Mouse (Mus musculus) liver, adult 2 months (tissue): Measurements from ENCODE around the gene Nr1i3. TPM values are rescaled to one million over a fixed set of nuclear protein-coding genes. Genes with fewer than 3 reads are reported as not detected.

Experiments
- DNase-seq: peaks from one replicate; pipeline ENCODE4 v3.0.0-alpha.2; 2011; ENCODE audit warnings: low read depth, low spot score; ENCODE audit errors: extremely low read depth
- H3K27ac ChIP-seq: fragments of 200-500 bp; replicated peaks from 2 replicates; pipeline ENCODE4 v1.5.1; 2012; ENCODE audit warnings: low read depth, mild to moderate bottlenecking, control low read depth, inconsistent platforms, low read length; ENCODE audit not compliant: insufficient read depth
- H3K27me3 ChIP-seq: fragments of 200-500 bp; 2 replicates; pipeline ENCODE4 v1.6.1; 2012; ENCODE audit warnings: mild to moderate bottlenecking, moderate library complexity, low read length, inconsistent platforms; ENCODE audit not compliant: control insufficient read depth, insufficient read depth
- H3K36me3 ChIP-seq: fragments of 200-500 bp; 2 replicates; pipeline ENCODE4 v1.6.1; 2012; ENCODE audit warnings: low read length, inconsistent platforms; ENCODE audit not compliant: control insufficient read depth, insufficient read depth
- H3K4me1 ChIP-seq: fragments of 200-500 bp; 2 replicates; pipeline ENCODE4 v1.6.1; 2011; ENCODE audit warnings: low read length; ENCODE audit not compliant: control insufficient read depth, insufficient read depth
- H3K4me3 ChIP-seq: fragments of 200-500 bp; 2 replicates; pipeline ENCODE4 v1.5.1; 2011; ENCODE audit warnings: low read depth, mild to moderate bottlenecking, control low read depth, low read length, moderate library complexity; ENCODE audit not compliant: insufficient read depth
- H3K79me2 ChIP-seq: fragments of 200-500 bp; 2 replicates; pipeline ENCODE4 v1.6.1; 2012; ENCODE audit warnings: inconsistent platforms, mild to moderate bottlenecking, low read length, moderate library complexity; ENCODE audit not compliant: control insufficient read depth, insufficient read depth
- H3K9ac ChIP-seq: fragments of 200-500 bp; 2 replicates; pipeline ENCODE4 v1.6.1; 2012; ENCODE audit warnings: low read depth, mild to moderate bottlenecking, control low read depth, inconsistent platforms, low read length
- CTCF ChIP-seq: fragments of 200-500 bp; IDR thresholded peaks from 2 replicates; pipeline ENCODE4 v1.5.1; 2011; ENCODE audit warnings: low read depth, low read length, control low read depth
- POLR2A ChIP-seq: fragments of 200-500 bp; IDR thresholded peaks from 2 replicates; pipeline ENCODE4 v1.6.1; 2011; ENCODE audit warnings: low read length, control low read depth; ENCODE audit not compliant: insufficient read depth; ENCODE audit errors: extremely low read depth
- WGBS: fragments of 180-500 bp; shearing (Covaris S2); methylation state at CpG from one replicate; pipeline ENCODE4 v1.1.7; 2018; 5-methylcytosine and 5-hydroxymethylcytosine counted together
- polyA plus RNA-seq: library from polyadenylated mRNA; depleted of rRNA; stranded (reverse); fragments of >200 nt; gene quantifications from 2 replicates; pipeline ENCODE4 v1.2.3, GENCODE M21; 2012
- total RNA-seq: library from RNA; depleted of rRNA; stranded (reverse); fragments of >200 nt; gene quantifications from 2 replicates; pipeline ENCODE4 v1.2.3, GENCODE M21; 2014

Gene Nr1i3
- total and polyA plus RNA-seq, 2 experiments: 229 to 264 TPM

DNA sequence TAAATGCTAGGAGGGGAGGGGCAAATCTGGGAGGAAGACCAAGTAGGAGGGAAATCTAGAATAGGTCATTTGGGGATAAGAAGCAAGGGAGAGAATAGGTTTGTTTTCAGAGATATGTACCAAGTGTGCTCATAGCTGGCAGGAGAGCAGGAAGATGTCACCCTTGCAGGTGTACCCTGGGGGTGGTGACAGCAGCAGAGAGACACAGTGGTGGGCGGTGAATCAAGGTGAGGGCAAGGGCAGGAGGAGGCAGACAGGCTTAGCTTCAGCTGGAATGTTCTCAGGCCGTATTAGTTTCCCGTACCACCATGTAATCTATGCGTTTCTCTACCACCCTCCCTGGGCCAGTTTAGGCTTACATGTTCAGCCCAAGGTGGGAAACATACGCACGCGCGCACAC, 41.0 kb upstream of the Nr1i3 start:
- no peak for DNase-seq
- TF ChIP-seq POLR2A: no peak
- no peak for TF ChIP-seq CTCF
- Histone ChIP-seq H3K4me3 (no peak overlapping the region), H3K27me3 (no peaks in the 10 kb centered on the region), H3K79me2 (no peaks in the 10 kb centered on the region), H3K27ac (no peak overlapping the region), H3K9ac (no peak overlapping the region), H3K36me3 (no peaks in the 10 kb centered on the region), H3K4me1 (peaks cover 11% of the 10 kb centered on the region)
- 98% methylated on average over 8 of the region's 8 CpGs for WGBS

DNA sequence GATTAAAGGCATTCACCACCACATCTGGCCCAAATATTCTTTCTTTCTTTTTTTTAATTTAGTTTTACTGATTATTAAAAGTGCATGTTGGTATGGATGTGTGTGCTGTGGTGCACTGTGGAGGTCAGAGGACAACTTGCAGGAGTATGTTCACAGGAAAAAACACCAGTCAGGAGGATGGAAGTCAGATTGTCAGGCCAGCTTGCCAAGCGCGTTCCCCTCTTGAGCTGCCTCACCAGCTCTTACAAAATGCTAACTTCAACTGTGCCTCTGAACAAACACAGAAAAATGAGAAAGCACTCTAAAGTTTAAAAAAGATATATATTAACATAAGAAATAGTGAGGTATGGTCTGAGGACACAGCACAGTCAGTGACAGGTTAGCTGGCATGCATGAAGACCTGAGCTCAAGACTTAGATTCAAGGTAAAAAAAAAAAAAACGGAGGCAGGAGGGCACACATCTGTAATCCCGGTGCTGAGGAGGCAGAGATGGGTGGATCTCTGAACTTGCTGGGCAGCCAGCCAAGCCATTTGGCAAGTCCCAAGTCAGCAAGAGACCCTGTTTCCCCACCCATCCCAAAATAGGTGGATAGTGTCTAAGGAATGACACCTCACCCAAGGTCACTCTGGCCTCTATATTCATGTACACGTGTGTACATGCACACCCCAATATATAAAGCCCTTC, 34.1 kb upstream of the Nr1i3 start:
- no peaks in the 10 kb centered on the region for H3K79me2 ChIP-seq
- H3K27me3 ChIP-seq: no peaks in the 10 kb centered on the region
- H3K4me3 ChIP-seq: no peak overlapping the region
- no peak overlapping the region for H3K9ac ChIP-seq
- peaks cover 3% of the 10 kb centered on the region; the same call in 1 of the 2 replicates for H3K4me1 ChIP-seq
- DNase-seq: no peak
- no peaks in the 10 kb centered on the region for H3K36me3 ChIP-seq
- TF ChIP-seq CTCF: no peak
- TF ChIP-seq POLR2A: no peak
- 27% methylated on average over 5 of the region's 5 CpGs for WGBS
- H3K27ac ChIP-seq: no peak overlapping the region

DNA sequence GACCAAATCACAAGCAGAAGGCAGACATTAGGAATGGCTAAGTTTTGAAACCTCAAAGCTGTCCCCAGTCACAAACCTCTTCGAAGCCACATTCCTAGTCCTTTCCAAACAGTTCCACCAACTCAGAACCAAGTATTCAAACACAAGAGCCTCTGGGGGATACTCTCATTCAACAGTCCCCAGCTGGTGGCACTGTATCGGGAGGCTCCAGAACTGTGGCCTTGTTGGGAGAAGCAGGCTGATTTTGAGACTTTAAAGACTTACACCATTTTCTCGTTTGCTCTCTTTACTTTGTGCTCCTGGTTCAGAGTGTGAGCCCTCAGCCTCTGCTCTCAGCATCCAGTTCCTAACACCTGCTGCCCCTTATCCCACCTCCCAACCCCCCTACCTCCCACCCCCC, 30.7 kb upstream of the Nr1i3 start:
- Histone ChIP-seq H3K4me3 (no peak overlapping the region), H3K36me3 (no peaks in the 10 kb centered on the region), H3K27me3 (no peaks in the 10 kb centered on the region), H3K27ac (no peak overlapping the region), H3K79me2 (0 out of 2 replicates have a peak, but pooled peaks cover 4% of the 10 kb centered on the region), H3K9ac (no peak overlapping the region), H3K4me1 (peaks cover 3% of the 10 kb centered on the region; the same call in 1 of the 2 replicates)
- 93% methylated on average over 3 of the region's 3 CpGs for WGBS
- no peak for DNase-seq
- TF ChIP-seq CTCF: no peak
- no peak for TF ChIP-seq POLR2A

DNA sequence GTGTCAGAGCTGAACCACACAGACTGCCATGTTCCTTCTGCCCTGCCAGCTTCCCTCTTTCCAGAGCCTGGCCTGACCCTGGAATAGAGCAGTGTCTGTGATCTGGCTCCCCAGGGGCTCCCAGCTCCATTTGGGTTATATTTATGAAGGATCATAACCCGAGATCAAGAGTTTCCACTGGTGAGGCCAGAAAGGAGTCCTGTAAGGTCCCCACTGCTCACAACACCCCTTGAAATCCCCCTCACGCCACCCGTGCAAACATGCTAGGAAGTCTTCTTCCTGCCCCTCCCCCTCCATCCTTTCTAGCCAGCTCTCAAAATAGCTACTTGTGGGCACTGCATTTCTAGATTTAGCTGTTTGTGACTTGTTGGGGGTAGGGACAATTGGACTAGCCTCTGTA, 30.1 kb upstream of the Nr1i3 start:
- H3K4me3 ChIP-seq: no peak overlapping the region
- peaks cover 3% of the 10 kb centered on the region; the same call in 1 of the 2 replicates for H3K4me1 ChIP-seq
- no peak overlapping the region for H3K27ac ChIP-seq
- H3K79me2 ChIP-seq: 0 out of 2 replicates have a peak, but pooled peaks cover 4% of the 10 kb centered on the region
- no peaks in the 10 kb centered on the region for H3K36me3 ChIP-seq
- TF ChIP-seq POLR2A (no peak), CTCF (no peak)
- no peaks in the 10 kb centered on the region for H3K27me3 ChIP-seq
- no peak overlapping the region for H3K9ac ChIP-seq
- DNase-seq: no peak
- WGBS: 73% methylated on average over 3 of the region's 3 CpGs

DNA sequence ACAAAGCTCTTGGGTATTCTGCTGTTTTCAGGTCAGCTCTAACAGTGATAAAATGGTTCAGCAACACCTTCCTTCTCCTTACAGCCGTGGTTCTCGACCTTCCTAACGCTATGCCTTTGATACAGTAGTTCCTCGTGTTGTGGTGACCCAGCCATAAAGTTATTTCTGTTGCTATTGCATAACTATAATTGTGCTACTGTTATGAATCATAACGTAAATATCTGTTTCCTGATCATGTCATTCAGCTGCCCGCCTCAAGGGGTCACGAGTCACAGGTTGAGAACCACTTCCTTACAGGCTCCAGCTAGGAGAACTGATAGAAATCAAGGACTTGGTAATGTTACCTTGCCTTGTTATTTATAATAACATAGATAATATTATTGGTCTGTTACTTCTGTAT, 29.5 kb upstream of the Nr1i3 start:
- Histone ChIP-seq H3K4me1 (peaks cover 3% of the 10 kb centered on the region; the same call in 1 of the 2 replicates), H3K27me3 (no peaks in the 10 kb centered on the region), H3K4me3 (no peak overlapping the region), H3K36me3 (no peaks in the 10 kb centered on the region), H3K27ac (no peak overlapping the region), H3K79me2 (peaks cover 4% of the 10 kb centered on the region; the same call in 1 of the 2 replicates), H3K9ac (no peak overlapping the region)
- 0 out of 2 replicates have a peak, but pooled peaks have one; percentile 1 for TF ChIP-seq CTCF
- TF ChIP-seq POLR2A: no peak
- peak; percentile 23 for DNase-seq
- WGBS: 67% methylated on average over 7 of the region's 7 CpGs

DNA sequence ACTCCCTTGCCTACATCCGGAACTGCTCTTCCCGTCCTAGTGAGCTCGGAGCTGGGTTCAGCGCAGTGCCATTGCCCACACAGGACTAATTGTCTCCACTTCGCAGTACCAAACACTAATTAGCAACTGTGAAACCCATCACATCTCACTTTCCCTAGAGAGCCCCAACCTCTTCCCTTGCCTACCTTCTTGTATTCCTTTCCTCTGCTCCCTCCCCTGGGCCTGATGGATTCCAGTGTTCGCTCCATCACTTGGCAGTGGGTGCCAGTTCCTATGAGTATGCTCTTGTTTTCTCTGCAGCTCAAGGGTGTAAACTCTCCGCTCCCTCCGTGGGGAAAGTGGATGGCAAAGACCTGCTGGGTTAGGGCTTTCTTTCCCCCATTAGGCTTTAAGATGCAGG, 28.1 kb upstream of the Nr1i3 start:
- DNase-seq: no peak
- H3K4me3 ChIP-seq: no peak overlapping the region
- TF ChIP-seq CTCF: no peak
- TF ChIP-seq POLR2A: no peak
- H3K4me1 ChIP-seq: peaks cover 3% of the 10 kb centered on the region; the same call in 1 of the 2 replicates
- H3K27me3 ChIP-seq: no peaks in the 10 kb centered on the region
- H3K9ac ChIP-seq: no peak overlapping the region
- H3K27ac ChIP-seq: no peak overlapping the region
- whole genome bisulfite sequencing: 85% methylated on average over 8 of the region's 8 CpGs
- H3K79me2 ChIP-seq: peaks cover 4% of the 10 kb centered on the region; the same call in 1 of the 2 replicates
- H3K36me3 ChIP-seq: no peaks in the 10 kb centered on the region
